8 mouse cellular contexts compared by ENCODE assay signal in genomic region chr3:68573226-68573624, GRCm38 (mm10).
DNase-seq lines count a peak whose midpoint lies in the region; ATAC-seq and TF ChIP-seq lines count a peak whose summit lies in the region.
"Had no signal": no experiment of that assay in that cellular context is flagged by ENCODE, and none has a peak within 500 bp of the region (broad histone marks: within the 10 kb centered on the region; RNA-seq: fewer than 3 reads in every experiment).

No protein-coding gene starts in this region.

- H3K27me3 ChIP-seq in forebrain, embryonic 14.5 days (replicated peaks; ENCODE audit: control insufficient read depth, insufficient read depth, low read length): no peaks in the 10 kb centered on the region
- H3K27me3 ChIP-seq in lung, postnatal 0 days (replicated peaks; ENCODE audit: insufficient read depth, low read length): no peaks in the 10 kb centered on the region
- H3K27me3 ChIP-seq: heart, embryonic 15.5 days had no signal

- no peaks in the 10 kb centered on the region for H3K9me3 ChIP-seq in forebrain, embryonic 14.5 days (replicated peaks; ENCODE audit: control insufficient read depth, low read length)
- H3K9me3 ChIP-seq in lung, postnatal 0 days (ENCODE audit: low read length): no peaks in the 10 kb centered on the region
- H3K9me3 ChIP-seq: heart, embryonic 15.5 days had no signal

- WGBS in forebrain, embryonic 14.5 days: 50% methylated on average over 3 of the region's 3 CpGs
- WGBS in lung, postnatal 0 days: 51% methylated on average over 3 of the region's 3 CpGs

- peak; percentile 44; the same call in 1 of the 2 replicates for TF ChIP-seq EP300 in lung, postnatal 0 days (IDR thresholded peaks at IDR 0.05)

- peak overlapping the region; percentile 80 for H3K9ac ChIP-seq in forebrain, embryonic 14.5 days (ENCODE audit: low read length)
- H3K9ac ChIP-seq in lung, postnatal 0 days (replicated peaks; ENCODE audit: low read depth): no peak overlapping the region

- DNase-seq in right cerebral cortex, postnatal 25 days: peak; percentile 24
- DNase-seq in right cerebral cortex, adult 18-20 months: no peak
- no peak for DNase-seq in forebrain, embryonic 14.5 days (ENCODE audit: low spot score)
- peak; percentile 80 for DNase-seq in lung, postnatal 0 days (ENCODE audit: low spot score)
- no peak for DNase-seq in layer of hippocampus, postnatal 25 days (ENCODE audit: extremely low spot score in 1 of 2, low spot score in 1 of 2)
- DNase-seq in layer of hippocampus, postnatal 14 days (ENCODE audit: low spot score in 2 of 2): no peak
- DNase-seq in gastrocnemius, postnatal 10 days: no peak

- H3K4me3 ChIP-seq in forebrain, embryonic 14.5 days (ENCODE audit: low read depth, low read length): peak overlapping the region; percentile 44
- H3K4me3 ChIP-seq in lung, postnatal 0 days (ENCODE audit: low read depth, low read length): no peak overlapping the region

- peak overlapping the region; percentile 97 for H3K27ac ChIP-seq in forebrain, embryonic 14.5 days (ENCODE audit: low read depth, low read length)
- peak overlapping the region; percentile 39; the same call in 1 of the 2 replicates for H3K27ac ChIP-seq in lung, postnatal 0 days (ENCODE audit: low read length)
- H3K27ac ChIP-seq: heart, embryonic 15.5 days had no signal

- H3K4me1 ChIP-seq in forebrain, embryonic 14.5 days (ENCODE audit: control insufficient read depth, insufficient read depth, low read length): peaks cover 41% of the 10 kb centered on the region
- H3K4me1 ChIP-seq in lung, postnatal 0 days (ENCODE audit: insufficient read depth, low read depth, low read length): peaks cover 15% of the 10 kb centered on the region

- ATAC-seq in forebrain, embryonic 14.5 days: no peak
- peak; percentile 85 for ATAC-seq in lung, postnatal 0 days

- peak overlapping the region; percentile 71 for H3K4me2 ChIP-seq in forebrain, embryonic 14.5 days (ENCODE audit: low read length)
- 0 out of 2 replicates have a peak overlapping the region, but pooled peaks have one; percentile 8 for H3K4me2 ChIP-seq in lung, postnatal 0 days (replicated peaks; ENCODE audit: low read depth, low read length)

- TF ChIP-seq CTCF in lung, postnatal 0 days (IDR thresholded peaks at IDR 0.05): no peak

- H3K36me3 ChIP-seq in forebrain, embryonic 14.5 days (ENCODE audit: control insufficient read depth, insufficient read depth, low read length): no peaks in the 10 kb centered on the region
- H3K36me3 ChIP-seq in lung, postnatal 0 days (ENCODE audit: insufficient read depth, low read length): no peaks in the 10 kb centered on the region
- H3K36me3 ChIP-seq: heart, embryonic 15.5 days had no signal

Comparison
In these comparisons a context has a peak if more than half of its experiments do, and no peak if none do; other contexts are left out.
1. DNase-seq: peak in right cerebral cortex, postnatal 25 days (single experiment) and lung, postnatal 0 days (single experiment); none in right cerebral cortex, adult 18-20 months (single experiment), forebrain, embryonic 14.5 days (single experiment), layer of hippocampus, postnatal 25 days (0 of 2), layer of hippocampus, postnatal 14 days (0 of 2) and gastrocnemius, postnatal 10 days (single experiment).